Mouse (Mus musculus) embryonic fibroblast, embryonic 13.5 days (primary cell): ENCODE data around the gene Chchd10.

Experiments
- CTCF ChIP-seq: IDR thresholded peaks from 2 replicates; pipeline ENCODE4 v1.5.1; 2011; ENCODE audit warnings: mild to moderate bottlenecking, control low read depth, low read length, moderate library complexity, borderline replicate concordance; ENCODE audit not compliant: insufficient read depth
- POLR2A ChIP-seq: IDR thresholded peaks from 2 replicates; pipeline ENCODE4 v1.6.1; 2011; ENCODE audit warnings: low read depth, mild to moderate bottlenecking, control low read depth, low read length, moderate library complexity

- TF ChIP-seq CTCF (no peak), POLR2A (no peak)
Observed at GRCm38 (mm10) chr10:75978119-75978834, 45.3 kb downstream of the Chchd10 start.
